10 mouse cellular contexts compared by ENCODE assay signal in the genomic region with DNA sequence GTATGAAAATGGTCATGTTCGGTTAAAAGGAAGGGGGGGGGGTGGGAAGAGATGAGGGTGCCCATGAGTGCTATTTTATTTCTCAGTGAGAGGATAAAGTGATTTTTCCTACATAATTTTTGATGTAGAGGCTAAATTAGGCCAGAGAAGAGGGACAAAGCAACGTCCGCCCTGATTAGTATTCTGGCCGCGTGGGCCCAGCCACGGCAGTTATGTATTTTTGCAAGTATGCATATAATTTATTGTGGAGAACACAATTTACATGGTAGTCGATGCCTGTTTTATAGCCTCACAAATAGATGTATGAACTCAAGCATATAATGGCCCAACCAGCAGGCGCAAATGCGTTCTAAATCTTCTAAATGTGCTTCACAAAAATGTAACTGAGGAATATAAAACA.
"Had no signal": no experiment of that assay in that cellular context is flagged by ENCODE, and none has a peak within 500 bp of the region (broad histone marks: within the 10 kb centered on the region; RNA-seq: fewer than 3 reads in every experiment).

No protein-coding gene starts in this region.

- H3K9ac ChIP-seq: kidney, embryonic 15.5 days; limb, embryonic 13.5 days; liver, embryonic 14.5 days had no signal

- H3K27ac ChIP-seq: kidney, embryonic 15.5 days; limb, embryonic 13.5 days; liver, embryonic 14.5 days had no signal

- H3K9me3 ChIP-seq: kidney, embryonic 15.5 days had no signal

- DNase-seq: kidney, adult 2 months; kidney, postnatal 14 days; left cerebral cortex, postnatal 4 days; lung, adult 18-20 months; right cerebral cortex, postnatal 14 days; thymus, postnatal 36 days had no signal

- ATAC-seq: intestine, embryonic 16.5 days had no signal

- H3K4me2 ChIP-seq: kidney, embryonic 15.5 days; limb, embryonic 13.5 days had no signal

- H3K4me1 ChIP-seq: limb, embryonic 13.5 days had no signal

- H3K4me3 ChIP-seq: kidney, embryonic 15.5 days; limb, embryonic 13.5 days had no signal

- H3K36me3 ChIP-seq: kidney, embryonic 15.5 days; limb, embryonic 13.5 days had no signal

- H3K27me3 ChIP-seq: kidney, embryonic 15.5 days had no signal
